Mouse (Mus musculus): Measurements from ENCODE around the gene Il11ra1. TPM values are rescaled to one million over a fixed set of nuclear protein-coding genes. Genes with fewer than 3 reads are reported as not detected.
A peak's percentile ranks its signal among the peaks of the same experiment; 100 is the strongest.

The Il11ra1 gene
- polyA plus RNA-seq, 1 experiment from 2014 or later, result 142 TPM

GRCm38 (mm10) chr4:41722918-41723351 is 23.1 kb downstream of the Il11ra1 start, which contains the start of gene Dctn3:
TSS of gene Dctn3 (minus strand) at chr4:41723170.
- Histone ChIP-seq H3K9ac (ENCODE audit: low read length) (peak within 1 kb of the TSS; percentile 90), H3K9me3 (replicated peaks; ENCODE audit: control insufficient read depth, low read length) (no peaks in the 10 kb centered on the region), H3K4me1 (ENCODE audit: control insufficient read depth, insufficient read depth, low read length) (peaks cover 12% of the 10 kb centered on the region; the same call in 1 of the 2 replicates), H3K4me2 (ENCODE audit: low read depth, low read length) (peak within 1 kb of the TSS; percentile 89), H3K4me3 (ENCODE audit: low read length) (peak within 1 kb of the TSS; percentile 91), H3K27me3 (ENCODE audit: control insufficient read depth, insufficient read depth, low read length) (peaks cover 43% of the 10 kb centered on the region), H3K36me3 (ENCODE audit: control insufficient read depth, insufficient read depth) (peaks cover 14% of the 10 kb centered on the region), H3K27ac (ENCODE audit: low read length) (no peak within 1 kb of the TSS)
- WGBS, result under 1% methylated on average over 27 of the region's 27 CpGs
- peak; percentile 96 for ATAC-seq (replicated peaks; ENCODE audit: extremely low read depth, insufficient read depth, low FRiP score)

GRCm38 (mm10) chr4:41726826-41727621 is 27.2 kb downstream of the Il11ra1 start:
- H3K27ac ChIP-seq (ENCODE audit: low read length), result no peak overlapping the region
- no peak overlapping the region for H3K9ac ChIP-seq (ENCODE audit: low read length)
- peaks cover 12% of the 10 kb centered on the region; the same call in 1 of the 2 replicates for H3K4me1 ChIP-seq (ENCODE audit: control insufficient read depth, insufficient read depth, low read length)
- 17% methylated on average over 20 of the region's 20 CpGs for WGBS
- H3K36me3 ChIP-seq (ENCODE audit: control insufficient read depth, insufficient read depth), result no peaks in the 10 kb centered on the region
- no peaks in the 10 kb centered on the region for H3K9me3 ChIP-seq (replicated peaks; ENCODE audit: control insufficient read depth, low read length)
- peaks cover 74% of the 10 kb centered on the region for H3K27me3 ChIP-seq (ENCODE audit: control insufficient read depth, insufficient read depth, low read length)
- H3K4me3 ChIP-seq (ENCODE audit: low read length), result no peak overlapping the region
- no peak for ATAC-seq (replicated peaks; ENCODE audit: extremely low read depth, insufficient read depth, low FRiP score)
- no peak overlapping the region for H3K4me2 ChIP-seq (ENCODE audit: low read depth, low read length)

- Histone ChIP-seq H3K9ac (ENCODE audit: low read length) (no peak within 1 kb of the TSS), H3K4me2 (ENCODE audit: low read depth, low read length) (peak within 1 kb of the TSS; percentile 66), H3K4me3 (ENCODE audit: low read length) (peak within 1 kb of the TSS; percentile 47), H3K27me3 (ENCODE audit: control insufficient read depth, insufficient read depth, low read length) (peaks cover 64% of the 10 kb centered on the region), H3K27ac (ENCODE audit: low read length) (no peak within 1 kb of the TSS), H3K4me1 (ENCODE audit: control insufficient read depth, insufficient read depth, low read length) (0 out of 2 replicates have a peak, but pooled peaks cover 5% of the 10 kb centered on the region), H3K36me3 (ENCODE audit: control insufficient read depth, insufficient read depth) (no peaks in the 10 kb centered on the region), H3K9me3 (replicated peaks; ENCODE audit: control insufficient read depth, low read length) (no peaks in the 10 kb centered on the region)
- WGBS, result 2% methylated on average over 50 of the region's 50 CpGs
- ATAC-seq (replicated peaks; ENCODE audit: extremely low read depth, insufficient read depth, low FRiP score), result no peak; the same call in 1 of the 2 replicates
Observed at GRCm38 (mm10) chr4:41731052-41731765, 31.4 kb downstream of the Il11ra1 start, which contains the start of gene Arid3c. TSS of gene Arid3c (minus strand) at chr4:41731142.

DNA sequence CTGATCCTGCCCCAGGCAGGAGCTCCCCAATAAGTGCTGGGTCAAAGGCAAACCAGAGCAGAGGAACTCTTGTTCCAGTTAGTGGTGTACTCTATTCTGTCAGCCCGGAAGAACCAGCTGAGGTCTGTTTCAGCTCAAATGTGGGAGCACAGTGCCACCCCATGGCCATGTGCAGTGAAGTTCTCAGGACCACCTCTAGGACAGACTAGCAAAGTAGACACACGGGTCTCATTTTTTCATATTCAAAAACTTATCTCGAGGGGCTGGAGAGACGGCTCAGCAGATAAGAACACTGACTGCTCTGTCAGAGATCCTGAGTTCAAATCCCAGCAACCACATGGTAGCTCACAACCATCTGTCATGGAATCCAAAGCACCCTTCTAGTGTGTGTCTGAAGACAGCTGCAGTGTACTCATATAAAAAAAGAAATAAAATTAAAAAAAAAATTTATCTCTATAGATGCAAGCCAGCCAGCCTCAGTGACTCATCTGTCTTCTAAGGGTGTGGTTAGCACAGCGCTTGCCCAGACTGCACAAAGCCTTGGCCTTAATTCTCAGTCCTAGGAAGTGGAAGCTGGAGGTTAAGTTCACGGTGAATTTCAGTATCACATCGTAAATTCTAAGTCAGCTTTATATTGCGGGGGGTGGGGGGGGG is 37.9 kb downstream of the Il11ra1 start:
- no peak overlapping the region for H3K9ac ChIP-seq (ENCODE audit: low read length)
- H3K27me3 ChIP-seq (ENCODE audit: control insufficient read depth, insufficient read depth, low read length), result peaks cover 11% of the 10 kb centered on the region
- H3K27ac ChIP-seq (ENCODE audit: low read length), result no peak overlapping the region
- ATAC-seq (replicated peaks; ENCODE audit: extremely low read depth, insufficient read depth, low FRiP score), result 0 out of 2 replicates have a peak, but pooled peaks have one; percentile 29
- H3K9me3 ChIP-seq (replicated peaks; ENCODE audit: control insufficient read depth, low read length), result no peaks in the 10 kb centered on the region
- H3K36me3 ChIP-seq (ENCODE audit: control insufficient read depth, insufficient read depth), result peaks cover 7% of the 10 kb centered on the region; the same call in 1 of the 2 replicates
- peaks cover 11% of the 10 kb centered on the region for H3K4me1 ChIP-seq (ENCODE audit: control insufficient read depth, insufficient read depth, low read length)
- WGBS, result 39% methylated on average over 8 of the region's 8 CpGs
- no peak overlapping the region for H3K4me3 ChIP-seq (ENCODE audit: low read length)
- H3K4me2 ChIP-seq (ENCODE audit: low read depth, low read length), result no peak overlapping the region

GRCm38 (mm10) chr4:41738256-41738603 is 38.4 kb downstream of the Il11ra1 start:
- Histone ChIP-seq H3K9ac (ENCODE audit: low read length) (no peak overlapping the region), H3K27ac (ENCODE audit: low read length) (no peak overlapping the region), H3K36me3 (ENCODE audit: control insufficient read depth, insufficient read depth) (peaks cover 7% of the 10 kb centered on the region; the same call in 1 of the 2 replicates), H3K4me1 (ENCODE audit: control insufficient read depth, insufficient read depth, low read length) (peaks cover 11% of the 10 kb centered on the region), H3K4me2 (ENCODE audit: low read depth, low read length) (no peak overlapping the region), H3K27me3 (ENCODE audit: control insufficient read depth, insufficient read depth, low read length) (peaks cover 6% of the 10 kb centered on the region), H3K4me3 (ENCODE audit: low read length) (no peak overlapping the region), H3K9me3 (replicated peaks; ENCODE audit: control insufficient read depth, low read length) (no peaks in the 10 kb centered on the region)
- WGBS, result 83% methylated on average over 1 of the region's 1 CpGs
- no peak for ATAC-seq (replicated peaks; ENCODE audit: extremely low read depth, insufficient read depth, low FRiP score)

DNA sequence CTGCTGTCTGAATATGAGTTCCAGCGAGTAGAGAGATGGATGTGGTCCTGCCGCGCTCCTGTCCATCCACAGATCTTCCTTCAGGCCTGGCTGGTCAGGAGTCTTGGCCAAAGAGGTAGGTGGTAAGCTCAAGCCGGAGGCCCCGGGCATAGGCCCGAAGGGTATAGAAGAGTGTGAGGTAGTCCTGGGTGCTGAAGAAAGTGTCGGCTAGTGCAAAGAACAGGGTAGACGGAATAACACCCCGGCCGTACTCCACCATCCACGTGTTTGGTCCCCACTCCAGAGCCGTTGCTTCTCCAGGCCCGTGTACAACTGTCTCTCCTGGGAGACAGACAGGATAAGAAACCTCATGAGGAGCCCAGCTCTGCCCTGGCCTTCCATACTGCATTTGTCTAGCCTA is 39.5 kb downstream of the Il11ra1 start:
- Histone ChIP-seq H3K9ac (ENCODE audit: low read length) (no peak overlapping the region), H3K4me1 (ENCODE audit: control insufficient read depth, insufficient read depth, low read length) (peaks cover 11% of the 10 kb centered on the region), H3K36me3 (ENCODE audit: control insufficient read depth, insufficient read depth) (peaks cover 7% of the 10 kb centered on the region; the same call in 1 of the 2 replicates), H3K27ac (ENCODE audit: low read length) (no peak overlapping the region), H3K9me3 (replicated peaks; ENCODE audit: control insufficient read depth, low read length) (no peaks in the 10 kb centered on the region), H3K4me2 (ENCODE audit: low read depth, low read length) (no peak overlapping the region), H3K27me3 (ENCODE audit: control insufficient read depth, insufficient read depth, low read length) (peaks cover 5% of the 10 kb centered on the region; the same call in 1 of the 2 replicates), H3K4me3 (ENCODE audit: low read length) (no peak overlapping the region)
- ATAC-seq (replicated peaks; ENCODE audit: extremely low read depth, insufficient read depth, low FRiP score), result no peak
- 92% methylated on average over 13 of the region's 13 CpGs for WGBS

DNA sequence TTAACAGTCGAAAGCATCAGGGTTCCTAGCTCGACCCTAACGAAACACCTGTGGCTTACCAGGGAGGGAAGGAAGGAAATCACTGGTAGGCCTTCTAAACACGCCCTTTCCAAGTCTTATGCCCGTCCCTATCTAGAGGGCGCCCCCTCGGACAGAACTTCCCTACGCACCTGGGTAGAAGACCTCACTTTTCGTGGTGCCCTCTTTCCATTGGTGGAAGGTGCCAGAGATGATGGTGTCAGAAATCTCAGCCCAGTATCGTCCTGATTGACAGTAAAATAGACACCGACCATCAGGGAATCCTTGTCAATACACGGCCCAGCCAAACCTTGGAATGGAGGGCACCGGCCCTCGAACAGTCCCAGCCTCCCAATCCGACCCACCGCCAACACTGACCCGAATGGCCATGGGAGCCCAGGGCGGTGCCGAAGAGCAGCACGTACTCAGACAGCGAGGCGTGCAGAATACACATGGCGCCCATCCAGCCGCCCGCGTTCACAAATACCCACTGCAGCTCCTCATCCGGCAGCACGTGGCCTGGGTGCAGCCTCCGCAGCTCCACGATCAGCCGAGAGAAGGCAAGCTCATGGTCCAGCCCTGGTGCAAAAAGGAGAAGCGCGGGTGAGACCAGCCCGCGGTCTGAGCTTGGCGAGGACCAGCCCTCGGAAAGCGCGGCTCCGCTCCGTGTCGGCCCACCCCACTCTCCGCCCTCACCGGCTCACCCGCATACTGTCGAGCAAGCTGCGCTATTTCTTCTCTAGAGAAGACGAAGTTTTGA is 40.8 kb downstream of the Il11ra1 start:
- Histone ChIP-seq H3K4me3 (ENCODE audit: low read length) (peak overlapping the region; percentile 83), H3K36me3 (ENCODE audit: control insufficient read depth, insufficient read depth) (peaks cover 7% of the 10 kb centered on the region; the same call in 1 of the 2 replicates), H3K4me2 (ENCODE audit: low read depth, low read length) (peak overlapping the region; percentile 91), H3K9me3 (replicated peaks; ENCODE audit: control insufficient read depth, low read length) (no peaks in the 10 kb centered on the region), H3K27me3 (ENCODE audit: control insufficient read depth, insufficient read depth, low read length) (no peaks in the 10 kb centered on the region), H3K27ac (ENCODE audit: low read length) (peak overlapping the region; percentile 88), H3K9ac (ENCODE audit: low read length) (peak overlapping the region; percentile 89), H3K4me1 (ENCODE audit: control insufficient read depth, insufficient read depth, low read length) (peaks cover 11% of the 10 kb centered on the region)
- 1% methylated on average over 48 of the region's 48 CpGs for WGBS
- peak; percentile 75 for ATAC-seq (replicated peaks; ENCODE audit: extremely low read depth, insufficient read depth, low FRiP score)

DNA sequence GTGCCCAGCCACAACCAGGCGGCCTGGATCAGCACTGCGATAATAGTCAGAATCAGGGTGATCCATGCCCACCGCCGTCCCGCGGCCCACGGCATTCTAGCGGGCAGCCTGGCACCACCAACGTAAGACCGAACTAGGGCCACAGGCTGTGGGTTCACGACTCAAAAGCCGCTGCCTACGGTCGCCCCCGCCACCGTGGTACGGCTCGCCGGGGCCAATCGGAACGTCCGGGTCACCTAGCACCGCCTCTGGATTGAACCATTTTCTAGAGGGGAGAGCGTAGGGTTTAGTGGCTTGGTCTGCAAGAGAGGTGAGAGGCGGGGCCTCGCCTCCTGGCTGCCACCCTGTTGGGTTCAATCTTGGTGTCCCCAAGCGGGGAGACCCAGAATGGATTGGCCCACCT is 41.4 kb downstream of the Il11ra1 start:
- peak; percentile 96 for ATAC-seq (replicated peaks; ENCODE audit: extremely low read depth, insufficient read depth, low FRiP score)
- H3K4me1 ChIP-seq (ENCODE audit: control insufficient read depth, insufficient read depth, low read length), result peaks cover 11% of the 10 kb centered on the region
- H3K4me2 ChIP-seq (ENCODE audit: low read depth, low read length), result peak overlapping the region; percentile 91
- peak overlapping the region; percentile 89 for H3K9ac ChIP-seq (ENCODE audit: low read length)
- H3K36me3 ChIP-seq (ENCODE audit: control insufficient read depth, insufficient read depth), result peaks cover 8% of the 10 kb centered on the region
- H3K27me3 ChIP-seq (ENCODE audit: control insufficient read depth, insufficient read depth, low read length), result no peaks in the 10 kb centered on the region
- under 1% methylated on average over 27 of the region's 27 CpGs for WGBS
- H3K4me3 ChIP-seq (ENCODE audit: low read length), result peak overlapping the region; percentile 83
- peak overlapping the region; percentile 88 for H3K27ac ChIP-seq (ENCODE audit: low read length)
- H3K9me3 ChIP-seq (replicated peaks; ENCODE audit: control insufficient read depth, low read length), result peaks cover 4% of the 10 kb centered on the region
